Mouse (Mus musculus): ENCODE data around the gene Pgghg. TPM values are rescaled to one million over a fixed set of nuclear protein-coding genes. Genes with fewer than 3 reads are reported as not detected.
A peak's percentile ranks its signal among the peaks of the same experiment; 100 is the strongest.

The Pgghg gene
- 1 to 10 TPM; 4.1 to 5.1 TPM for total RNA-seq (2021)
- long read RNA-seq, experiment 1, partial matches to known transcripts, result 1 of 4 reads
- long read RNA-seq, experiment 1, other reads (novel, unspliced or antisense), result 2 of 4 reads
- long read RNA-seq, experiment 2, partial matches to known transcripts, result 1 of 5 reads
- long read RNA-seq, experiment 2, other reads (novel, unspliced or antisense), result 4 of 5 reads

- DNase-seq (ENCODE audit: low spot score in 2 of 2), result peak; percentile 47 to 49
These were observed at the start of gene Pgghg for GRCm38 (mm10) chr7:140941222-140942051. Gene Pgghg (plus strand): TSS chr7:140941391.

- no peak for DNase-seq (ENCODE audit: low spot score in 2 of 2)
These were observed 47.2 kb upstream of the Pgghg start for GRCm38 (mm10) chr7:140894031-140894430.

- no peak for DNase-seq (ENCODE audit: low spot score in 2 of 2)
These were observed 46.6 kb upstream of the Pgghg start for GRCm38 (mm10) chr7:140894611-140895010.

GRCm38 (mm10) chr7:140897863-140898262, 43.3 kb upstream of the Pgghg start:
- DNase-seq (ENCODE audit: low spot score in 2 of 2), result no peak

- DNase-seq (ENCODE audit: low spot score in 2 of 2), result no peak
These were observed 42.1 kb upstream of the Pgghg start for GRCm38 (mm10) chr7:140899121-140899520.

GRCm38 (mm10) chr7:140900220-140900619, 41.0 kb upstream of the Pgghg start, which contains the start of gene Cox8b:
Gene Cox8b (minus strand): TSS chr7:140900446.
- no peak for DNase-seq (ENCODE audit: low spot score in 2 of 2)

GRCm38 (mm10) chr7:140902036-140902875, 38.9 kb upstream of the Pgghg start:
- no peak for DNase-seq (ENCODE audit: low spot score in 2 of 2)

- DNase-seq (ENCODE audit: low spot score in 2 of 2), result peak; percentile 78
These were observed 38.0 kb upstream of the Pgghg start for GRCm38 (mm10) chr7:140903212-140903611.

- DNase-seq (ENCODE audit: low spot score in 2 of 2), result no peak
These were observed 35.5 kb upstream of the Pgghg start for GRCm38 (mm10) chr7:140905642-140906081.

- DNase-seq (ENCODE audit: low spot score in 2 of 2), result no peak
These were observed 34.1 kb upstream of the Pgghg start for GRCm38 (mm10) chr7:140907131-140907530.

- no peak for DNase-seq (ENCODE audit: low spot score in 2 of 2)
These were observed 33.5 kb upstream of the Pgghg start for GRCm38 (mm10) chr7:140907697-140908096.

- DNase-seq (ENCODE audit: low spot score in 2 of 2), result no peak
These were observed 33.0 kb upstream of the Pgghg start for GRCm38 (mm10) chr7:140908181-140908580.

- DNase-seq (ENCODE audit: low spot score in 2 of 2), result peak; percentile 71 to 72
These were observed 32.5 kb upstream of the Pgghg start for GRCm38 (mm10) chr7:140908634-140909107.

GRCm38 (mm10) chr7:140912293-140912692, 28.9 kb upstream of the Pgghg start:
- DNase-seq (ENCODE audit: low spot score in 2 of 2), result no peak

- DNase-seq (ENCODE audit: low spot score in 2 of 2), result no peak
These were observed 28.2 kb upstream of the Pgghg start for GRCm38 (mm10) chr7:140912846-140913482.

GRCm38 (mm10) chr7:140914031-140914690, 27.0 kb upstream of the Pgghg start:
- DNase-seq (ENCODE audit: low spot score in 2 of 2), result no peak

- no peak for DNase-seq (ENCODE audit: low spot score in 2 of 2)
These were observed 21.3 kb upstream of the Pgghg start for GRCm38 (mm10) chr7:140919911-140920310.

- no peak for DNase-seq (ENCODE audit: low spot score in 2 of 2)
These were observed 20.7 kb upstream of the Pgghg start, which contains the start of gene Nlrp6 for GRCm38 (mm10) chr7:140920418-140921029. Gene Nlrp6 (plus strand): TSS chr7:140920902.

GRCm38 (mm10) chr7:140921225-140921975, 19.8 kb upstream of the Pgghg start:
- DNase-seq (ENCODE audit: low spot score in 2 of 2), result no peak

Data from layer of hippocampus, postnatal 14 days (tissue).